Mouse (Mus musculus) layer of hippocampus, postnatal 10 days (tissue): ENCODE results near the gene Med4. TPM values are rescaled to one million over a fixed set of nuclear protein-coding genes. Genes with fewer than 3 reads are reported as not detected.
A peak's percentile ranks its signal among the peaks of the same experiment; 100 is the strongest.

Experiments used
- DNase-seq, 2 experiments: peaks; one replicate each; pipeline ENCODE4 v3.0.0; 2021; ENCODE audit warnings: low spot score in 2 of 2
- total RNA-seq, 2 experiments: library from RNA; stranded (reverse); gene quantifications; 2 replicates each; pipeline ENCODE4 v1.2.3; 2021

Gene Med4
- total RNA-seq, 2 experiments from 2014 or later: 34.0 to 35.7 TPM

DNA sequence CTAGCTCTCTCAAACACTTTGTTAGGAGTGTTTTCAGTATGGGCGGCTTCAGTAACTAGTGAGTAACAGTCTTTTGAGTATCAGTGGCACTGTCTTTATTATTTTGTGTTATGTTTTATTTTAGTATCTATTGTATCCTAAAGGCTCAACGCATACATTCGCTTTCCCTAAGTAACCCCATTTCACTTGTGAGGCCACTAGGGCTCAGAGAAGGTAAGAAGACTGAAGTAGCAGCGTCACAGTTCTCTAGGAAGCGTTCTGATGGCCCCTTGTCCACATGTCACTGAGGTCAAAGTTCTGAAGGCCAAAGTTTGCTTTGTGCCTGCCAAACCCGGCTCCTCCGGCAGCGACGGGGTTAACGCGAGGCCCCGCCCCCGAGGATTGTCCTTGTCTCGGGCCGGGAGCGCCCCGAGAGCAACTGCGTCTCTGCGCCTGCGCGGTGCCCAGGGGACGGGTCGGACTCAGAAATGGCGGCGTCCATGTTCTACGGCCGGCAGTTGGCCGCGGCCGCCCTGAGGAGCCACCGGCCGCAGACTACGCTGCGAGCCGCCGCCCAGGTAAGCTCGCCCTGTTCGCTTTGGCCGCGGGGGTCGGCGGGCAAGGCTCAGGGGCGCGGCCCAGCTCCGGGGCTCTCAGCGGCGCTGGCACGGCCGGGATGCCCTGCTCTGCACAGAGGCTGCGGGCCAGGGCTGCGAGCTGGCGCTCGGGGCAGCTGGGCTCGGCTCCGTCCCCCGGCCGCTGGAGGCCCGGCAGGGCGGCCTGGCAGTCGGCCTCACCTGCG, 42.7 kb downstream of the Med4 start:
- peak; percentile 96 to 97 for DNase-seq

DNA sequence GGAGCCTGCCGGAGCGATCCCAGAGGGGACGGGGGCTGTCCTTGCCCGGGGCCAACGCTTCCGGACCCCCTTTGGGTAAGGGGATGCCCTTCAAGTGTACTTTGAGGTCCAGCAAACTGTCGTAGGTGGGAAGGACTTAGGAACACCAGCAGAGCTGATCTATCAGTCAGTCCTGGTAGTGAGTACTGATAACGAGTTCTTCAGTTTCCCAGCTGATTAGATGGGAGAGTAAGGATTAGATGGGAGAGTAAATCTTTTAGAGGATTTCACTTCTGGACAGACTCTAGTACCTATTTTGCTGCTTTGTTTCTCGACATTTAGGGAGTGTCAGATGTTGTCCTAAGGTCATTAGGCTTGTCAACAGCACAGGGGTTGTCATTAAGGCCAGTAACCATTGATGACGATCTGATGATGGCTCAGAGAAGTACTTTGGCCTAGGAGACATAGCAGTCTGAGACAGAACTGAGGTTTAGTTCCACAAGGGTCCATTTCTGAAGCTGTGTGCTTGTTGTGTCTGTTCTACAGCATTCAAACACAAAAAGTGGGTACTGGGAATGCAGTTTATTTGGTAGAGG, 43.4 kb downstream of the Med4 start:
- DNase-seq: no peak

Other genes with a start within 250 kb of the Med4 start
- gene Rb1, start 184.2 kb upstream of the Med4 start, total RNA-seq: 10 to 100 TPM; 42.4 to 49.7 TPM
- 100 to 1,000 TPM; 792 to 848 TPM for gene Itm2b, start 124.7 kb upstream of the Med4 start, total RNA-seq
- gene Sucla2, start 15.3 kb downstream of the Med4 start, total RNA-seq: 100 to 1,000 TPM; 136 to 151 TPM
- 1 to 10 TPM; 5.7 to 7.4 TPM for gene Nudt15, start 38.2 kb downstream of the Med4 start, total RNA-seq
- gene Gm21750, start 151.2 kb downstream of the Med4 start, total RNA-seq: not detected